Comparison of ENCODE assay signal across 14 mouse cellular contexts in the genomic region with DNA sequence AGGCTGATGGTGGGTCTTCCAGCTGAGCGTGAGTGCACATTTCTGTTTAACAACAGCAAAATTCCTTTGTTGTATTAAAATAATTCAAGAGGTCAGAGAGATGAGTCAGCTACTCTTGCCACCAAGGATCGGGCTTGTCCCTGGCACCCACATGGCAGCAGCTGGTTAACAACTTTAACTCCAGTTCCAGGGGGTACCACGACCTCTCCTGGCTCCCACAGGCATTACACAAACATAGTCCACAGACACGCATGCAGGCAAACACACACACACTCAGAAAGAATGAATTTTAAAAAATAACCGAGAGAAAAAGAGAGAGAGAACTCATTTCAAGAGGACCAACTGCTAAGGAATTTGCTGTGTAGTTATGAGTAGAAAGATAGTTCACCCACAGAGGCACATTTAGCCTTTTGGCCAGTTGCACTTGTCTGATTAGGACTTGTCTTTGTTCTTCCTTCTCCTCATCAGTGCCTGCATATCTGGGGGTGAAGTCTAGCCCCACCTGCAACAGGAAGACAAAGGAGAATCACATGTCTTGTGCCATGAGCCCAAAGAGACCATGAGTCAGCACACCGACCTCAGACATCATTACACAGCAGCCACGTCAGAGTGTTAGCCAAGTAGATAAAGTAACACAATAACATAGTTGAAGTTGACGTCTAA. TPM values are rescaled to one million over a fixed set of nuclear protein-coding genes. Genes with fewer than 3 reads are reported as not detected.
DNase-seq lines count a peak whose midpoint lies in the region; ATAC-seq and TF ChIP-seq lines count a peak whose summit lies in the region.
"Had no signal": no experiment of that assay in that cellular context is flagged by ENCODE, and none has a peak within 500 bp of the region (broad histone marks: within the 10 kb centered on the region; RNA-seq: fewer than 3 reads in every experiment).

No protein-coding gene starts in this region.

- no peak overlapping the region for H3K9ac ChIP-seq in heart, embryonic 11.5 days (ENCODE audit: low read depth, low read length)
- no peak overlapping the region for H3K9ac ChIP-seq in CH12.LX (ENCODE audit: insufficient read depth, low read depth)
- H3K9ac ChIP-seq in liver, embryonic 12.5 days, result no peak overlapping the region; the same call in 1 of the 2 replicates
- H3K9ac ChIP-seq: forebrain, postnatal 0 days had no signal

- peak; percentile 26 for TF ChIP-seq RAD21 in CH12.LX (IDR thresholded peaks at IDR 0.05; ENCODE audit: low read depth, low read length)

- no peak for TF ChIP-seq POLR2A in CH12.LX (IDR thresholded peaks at IDR 0.05; ENCODE audit: low read depth, low read length)

- H3K9me3 ChIP-seq in heart, embryonic 11.5 days (replicated peaks; ENCODE audit: control insufficient read depth, low read length), result no peaks in the 10 kb centered on the region
- no peaks in the 10 kb centered on the region for H3K9me3 ChIP-seq in CH12.LX (replicated peaks; ENCODE audit: low read length)
- no peaks in the 10 kb centered on the region for H3K9me3 ChIP-seq in liver, embryonic 12.5 days (replicated peaks)
- H3K9me3 ChIP-seq in embryonic facial prominence, embryonic 10.5 days, result no peaks in the 10 kb centered on the region

- H3K4me3 ChIP-seq in heart, embryonic 11.5 days (ENCODE audit: low read depth, low read length), result no peak overlapping the region
- no peak overlapping the region for H3K4me3 ChIP-seq in CH12.LX (replicated peaks in 1 of 3; ENCODE audit: low read depth in 2 of 3, low read length in 2 of 3, poor library complexity in 1 of 3)
- H3K4me3 ChIP-seq in liver, embryonic 12.5 days, result no peak overlapping the region
- no peak overlapping the region for H3K4me3 ChIP-seq in embryonic facial prominence, embryonic 10.5 days
- H3K4me3 ChIP-seq: left cerebral cortex, adult 2 months had no signal

- no peak for DNase-seq in heart, adult 11 months
- DNase-seq in CH12.LX (ENCODE audit: extremely low read depth), result no peak
- peak; percentile 44 to 59 for DNase-seq in adrenal gland, postnatal 36 days
- DNase-seq in embryonic facial prominence, embryonic 10.5 days (ENCODE audit: low spot score), result no peak
- DNase-seq in layer of hippocampus, adult 11-12 months (ENCODE audit: low spot score), result no peak
- DNase-seq: cerebellum, postnatal 36 days; forebrain, postnatal 0 days; right cerebral cortex, adult 18-20 months had no signal

- 67% methylated on average over 8 of the region's 8 CpGs for WGBS in heart, embryonic 11.5 days (ENCODE audit: insufficient replicate concordance)
- 35% methylated on average over 8 of the region's 8 CpGs for WGBS in liver, embryonic 12.5 days (ENCODE audit: insufficient replicate concordance)
- WGBS in embryonic facial prominence, embryonic 10.5 days, result 72% methylated on average over 8 of the region's 8 CpGs

- no peaks in the 10 kb centered on the region; the same call in 1 of the 2 replicates for H3K4me1 ChIP-seq in heart, embryonic 11.5 days (ENCODE audit: control insufficient read depth, insufficient read depth, low read length)
- H3K4me1 ChIP-seq in CH12.LX (ENCODE audit: control insufficient read depth in 1 of 2, insufficient read depth in 2 of 2), result 0 out of 4 replicates have a peak, but pooled peaks cover 0 to 5% of the 10 kb centered on the region in 2 experiments
- peaks cover 37% of the 10 kb centered on the region for H3K4me1 ChIP-seq in liver, embryonic 12.5 days
- H3K4me1 ChIP-seq in embryonic facial prominence, embryonic 10.5 days, result no peaks in the 10 kb centered on the region

- in situ Hi-C loops in CH12.LX (cut with MboI; ENCODE audit: low pct_ligation_motif_present, low pct_unique_long_range_greater_than_20kb, low sequenced_read_pairs), result no loop called here

- ATAC-seq in heart, embryonic 11.5 days (replicated peaks; ENCODE audit: insufficient number of reproducible peaks, low FRiP score, low TSS enrichment), result peak; percentile 89
- ATAC-seq in liver, embryonic 12.5 days, result peak; percentile 91
- no peak for ATAC-seq in cerebellum, adult (ENCODE audit: insufficient number of reproducible peaks, low FRiP score, low TSS enrichment)
- ATAC-seq: forebrain, postnatal 0 days; hindbrain, embryonic 16.5 days had no signal

- H3K27ac ChIP-seq in heart, embryonic 11.5 days (ENCODE audit: low read depth, low read length), result peak overlapping the region; percentile 87
- no peak overlapping the region for H3K27ac ChIP-seq in CH12.LX (ENCODE audit: insufficient read depth, low read depth)
- peak overlapping the region; percentile 70 for H3K27ac ChIP-seq in liver, embryonic 12.5 days
- H3K27ac ChIP-seq in embryonic facial prominence, embryonic 10.5 days (replicated peaks), result no peak overlapping the region; the same call in 1 of the 2 replicates
- H3K27ac ChIP-seq: left cerebral cortex, adult 2 months had no signal

- no peaks in the 10 kb centered on the region for H3K27me3 ChIP-seq in heart, embryonic 11.5 days (ENCODE audit: control insufficient read depth, insufficient read depth, low read length)
- H3K27me3 ChIP-seq in CH12.LX (replicated peaks), result no peaks in the 10 kb centered on the region
- H3K27me3 ChIP-seq in liver, embryonic 12.5 days (replicated peaks), result no peaks in the 10 kb centered on the region
- no peaks in the 10 kb centered on the region for H3K27me3 ChIP-seq in embryonic facial prominence, embryonic 10.5 days (replicated peaks; ENCODE audit: low read depth, poor library complexity, severe bottlenecking)

- peak overlapping the region; percentile 22 for H3K4me2 ChIP-seq in heart, embryonic 11.5 days
- H3K4me2 ChIP-seq in CH12.LX (ENCODE audit: insufficient read depth, low read depth, poor library complexity, severe bottlenecking), result no peak overlapping the region
- H3K4me2 ChIP-seq in liver, embryonic 12.5 days, result peak overlapping the region; percentile 17

- H3K36me3 ChIP-seq in heart, embryonic 11.5 days (ENCODE audit: control insufficient read depth, insufficient read depth, low read length), result no peaks in the 10 kb centered on the region
- peaks cover 19 to 62% of the 10 kb centered on the region in 2 experiments for H3K36me3 ChIP-seq in CH12.LX (replicated peaks in 1 of 2; ENCODE audit: control insufficient read depth in 1 of 2, insufficient read depth in 1 of 2, low read length in 1 of 2)
- peaks cover 10% of the 10 kb centered on the region; the same call in 1 of the 2 replicates for H3K36me3 ChIP-seq in liver, embryonic 12.5 days
- no peaks in the 10 kb centered on the region; the same call in 1 of the 2 replicates for H3K36me3 ChIP-seq in embryonic facial prominence, embryonic 10.5 days (replicated peaks)

- dilution Hi-C loops in CH12.LX (cut with MboI; ENCODE audit: extremely low pct_ligation_motif_present, extremely low pct_unique_long_range_greater_than_20kb, low sequenced_read_pairs), result no loop called here

- peak in 1 of 2 experiments; percentile 35; a peak in 2 of 4 replicates for TF ChIP-seq CTCF in CH12.LX (conservative IDR thresholded peaks at IDR 0.05 in 1 of 2, IDR thresholded peaks at IDR 0.05 in 1 of 2; ENCODE audit: low read depth in 2 of 2, low read length in 2 of 2)

- TF ChIP-seq EP300 in CH12.LX (IDR thresholded peaks at IDR 0.05; ENCODE audit: low read length), result no peak

- no peaks in the 10 kb centered on the region for H3K79me2 ChIP-seq in CH12.LX (replicated peaks; ENCODE audit: control insufficient read depth, extremely low read depth, insufficient read depth, poor library complexity, severe bottlenecking)

RNA-seq across cellular contexts. Expression of a gene that starts 7.7 kb away (rescaled TPM):
- 19.6 and 20.3 TPM in 2 replicates for polyA plus RNA-seq in heart, embryonic 11.5 days (2014; fragmentation: Nextera tagmentation; extraction: Ambion mirVana)
- total RNA-seq in CH12.LX (2012; rRNA removed) (12.9 TPM in 2 replicates), CH12.LX (2014; rRNA removed) (17.2 and 17.3 TPM in 2 replicates)
- polyA plus RNA-seq in CH12.LX (2012; ENCODE audit: insufficient read length, low read depth), result 11.3 and 12.7 TPM in 2 replicates
- 10 to 100 TPM; 13.0 to 20.0 TPM for total RNA-seq in adrenal gland, postnatal 36 days (2021)
- polyA plus RNA-seq in liver, embryonic 12.5 days (2016; fragmentation: Nextera tagmentation; extraction: Ambion mirVana), result 8.9 and 9.8 TPM in 2 replicates
- 10.3 and 12.4 TPM in 2 replicates for polyA plus RNA-seq in embryonic facial prominence, embryonic 10.5 days (2016; fragmentation: Nextera tagmentation; extraction: Ambion mirVana)

RNA-seq across cellular contexts. Expression of a gene that starts 7.8 kb away (rescaled TPM):
- polyA plus RNA-seq in heart, embryonic 11.5 days (2014; fragmentation: Nextera tagmentation; extraction: Ambion mirVana), result 12.7 and 14.0 TPM in 2 replicates
- 17.4 and 17.9 TPM in 2 replicates for total RNA-seq in CH12.LX (2012; rRNA removed)
- total RNA-seq in CH12.LX (2014; rRNA removed), result 24.9 and 27.1 TPM in 2 replicates
- 16.0 and 20.0 TPM in 2 replicates for polyA plus RNA-seq in CH12.LX (2012; ENCODE audit: insufficient read length, low read depth)
- total RNA-seq in adrenal gland, postnatal 36 days (2021), result 1 to 10 TPM in 1 of 2 experiments, under 1 TPM in 1; 0.95 to 1.6 TPM
- polyA plus RNA-seq in liver, embryonic 12.5 days (2016; fragmentation: Nextera tagmentation; extraction: Ambion mirVana), result 22.0 and 24.2 TPM in 2 replicates
- 35.4 and 38.6 TPM in 2 replicates for polyA plus RNA-seq in embryonic facial prominence, embryonic 10.5 days (2016; fragmentation: Nextera tagmentation; extraction: Ambion mirVana)

RNA-seq across cellular contexts. Expression of a gene that starts 18.6 kb away (rescaled TPM):
- polyA plus RNA-seq in heart, embryonic 11.5 days (2014; fragmentation: Nextera tagmentation; extraction: Ambion mirVana), result 0.86 TPM in 1 of 2 replicates, not detected in the other
- not detected in 2 replicates for total RNA-seq in CH12.LX (2012; rRNA removed)
- total RNA-seq in CH12.LX (2014; rRNA removed), result not detected in 2 replicates
- polyA plus RNA-seq in CH12.LX (2012; ENCODE audit: insufficient read length, low read depth), result 0.76 TPM in 1 of 2 replicates, not detected in the other
- not detected for total RNA-seq in adrenal gland, postnatal 36 days (2021)
- polyA plus RNA-seq in liver, embryonic 12.5 days (2016; fragmentation: Nextera tagmentation; extraction: Ambion mirVana), result not detected in 2 replicates
- polyA plus RNA-seq in embryonic facial prominence, embryonic 10.5 days (2016; fragmentation: Nextera tagmentation; extraction: Ambion mirVana), result not detected in 2 replicates
- total RNA-seq: forebrain, postnatal 0 days; left cerebral cortex, adult 2 months had no signal
- polyA plus RNA-seq: forebrain, postnatal 0 days; hindbrain, embryonic 16.5 days; stomach, embryonic 16.5 days had no signal

RNA-seq across cellular contexts. Expression of a gene that starts 29.0 kb away (rescaled TPM):
- polyA plus RNA-seq in heart, embryonic 11.5 days (2014; fragmentation: Nextera tagmentation; extraction: Ambion mirVana), result 5.4 and 5.6 TPM in 2 replicates
- total RNA-seq in CH12.LX (2012; rRNA removed), result 40.0 and 47.9 TPM in 2 replicates
- 86.8 and 93.8 TPM in 2 replicates for total RNA-seq in CH12.LX (2014; rRNA removed)
- 35.9 and 37.5 TPM in 2 replicates for polyA plus RNA-seq in CH12.LX (2012; ENCODE audit: insufficient read length, low read depth)
- 10 to 100 TPM; 15.5 to 16.7 TPM for total RNA-seq in adrenal gland, postnatal 36 days (2021)
- 7.5 and 7.6 TPM in 2 replicates for polyA plus RNA-seq in liver, embryonic 12.5 days (2016; fragmentation: Nextera tagmentation; extraction: Ambion mirVana)
- 6.9 and 7.4 TPM in 2 replicates for polyA plus RNA-seq in embryonic facial prominence, embryonic 10.5 days (2016; fragmentation: Nextera tagmentation; extraction: Ambion mirVana)

RNA-seq across cellular contexts. Expression of a gene that starts 42.6 kb away (rescaled TPM):
- 3.9 and 5.1 TPM in 2 replicates for polyA plus RNA-seq in heart, embryonic 11.5 days (2014; fragmentation: Nextera tagmentation; extraction: Ambion mirVana)
- 38.7 and 50.4 TPM in 2 replicates for total RNA-seq in CH12.LX (2012; rRNA removed)
- total RNA-seq in CH12.LX (2014; rRNA removed), result 33.0 and 44.7 TPM in 2 replicates
- polyA plus RNA-seq in CH12.LX (2012; ENCODE audit: insufficient read length, low read depth), result 42.5 and 48.1 TPM in 2 replicates
- 1 to 10 TPM; 1.4 to 9.6 TPM for total RNA-seq in adrenal gland, postnatal 36 days (2021)
- 2.6 and 3.7 TPM in 2 replicates for polyA plus RNA-seq in liver, embryonic 12.5 days (2016; fragmentation: Nextera tagmentation; extraction: Ambion mirVana)
- polyA plus RNA-seq in embryonic facial prominence, embryonic 10.5 days (2016; fragmentation: Nextera tagmentation; extraction: Ambion mirVana), result 7.1 and 9.8 TPM in 2 replicates

Comparison
In these comparisons a context has a peak if more than half of its experiments do, and no peak if none do; other contexts are left out.
1. H3K27ac ChIP-seq: peak in heart, embryonic 11.5 days (single experiment) and liver, embryonic 12.5 days (single experiment); none in CH12.LX (single experiment) and embryonic facial prominence, embryonic 10.5 days (single experiment).
2. DNase-seq: peak in adrenal gland, postnatal 36 days (2 of 2); none in heart, adult 11 months (single experiment), CH12.LX (single experiment), embryonic facial prominence, embryonic 10.5 days (single experiment) and layer of hippocampus, adult 11-12 months (single experiment).